Mouse (Mus musculus) embryonic facial prominence, embryonic 14.5 days (tissue): Measurements from ENCODE around the gene Tom1. TPM values are rescaled to one million over a fixed set of nuclear protein-coding genes. Genes with fewer than 3 reads are reported as not detected.

Experiments used
- ATAC-seq: fragments of 200-750 bp; cut with Nextera tagmentation; 2 replicates; pipeline ENCODE4 v1.8.0; 2017; ENCODE audit warnings: low read depth, moderate number of reproducible peaks, moderate TSS enrichment
- DNase-seq: peaks from one replicate; pipeline ENCODE4 v3.0.0-alpha.2; 2015; ENCODE audit warnings: low spot score
- H3K27ac ChIP-seq: fragments of 300-500 bp; sonication (generic); replicated peaks from 2 replicates; pipeline ENCODE4 v1.5.1; 2014; ENCODE audit warnings: low read depth, mild to moderate bottlenecking, low read length, moderate library complexity
- H3K27me3 ChIP-seq: fragments of 300-500 bp; sonication (generic); replicated peaks from 2 replicates; pipeline ENCODE4 v1.6.1; 2014; ENCODE audit warnings: low read length; ENCODE audit not compliant: control insufficient read depth, insufficient read depth
- H3K36me3 ChIP-seq: fragments of 300-500 bp; sonication (generic); 2 replicates; pipeline ENCODE4 v1.6.1; 2014; ENCODE audit warnings: low read length, mixed read lengths; ENCODE audit not compliant: control insufficient read depth, insufficient read depth
- H3K4me1 ChIP-seq: fragments of 300-500 bp; sonication (generic); 2 replicates; pipeline ENCODE4 v1.6.1; 2014; ENCODE audit warnings: antibody characterized with exemption, low read length; ENCODE audit not compliant: control insufficient read depth, insufficient read depth
- H3K4me2 ChIP-seq: fragments of 300-500 bp; sonication (generic); 2 replicates; pipeline ENCODE4 v1.6.1; 2014; ENCODE audit warnings: low read depth, mild to moderate bottlenecking, low read length, moderate library complexity, mixed read lengths
- H3K4me3 ChIP-seq: fragments of 300-500 bp; sonication (generic); 2 replicates; pipeline ENCODE4 v1.5.1; 2014; ENCODE audit warnings: low read depth, mild to moderate bottlenecking, low read length
- H3K9ac ChIP-seq: fragments of 300-500 bp; sonication (generic); 2 replicates; pipeline ENCODE4 v1.6.1; 2014; ENCODE audit warnings: low read depth, mild to moderate bottlenecking, low read length, moderate library complexity, mixed read lengths
- H3K9me3 ChIP-seq: fragments of 300-500 bp; sonication (generic); 2 replicates; pipeline ENCODE4 v1.6.1; 2016; ENCODE audit warnings: low read length; ENCODE audit not compliant: control insufficient read depth
- WGBS: fragments of 180-500 bp; shearing (Covaris S2); extraction: QIAGEN DNeasy Blood & Tissue Kit; methylation state at CpG from one replicate; pipeline ENCODE4 v1.1.7; 2014; 5-methylcytosine and 5-hydroxymethylcytosine counted together
- polyA plus RNA-seq: library from polyadenylated mRNA; unstranded; fragments of >200 nt; fragmentation: Nextera tagmentation; extraction: Ambion mirVana; gene quantifications from 2 replicates; pipeline ENCODE4 v1.2.1, GENCODE M21; 2014

The Tom1 gene
- polyA plus RNA-seq, 1 experiment from 2014 or later: 40.0 TPM

DNA sequence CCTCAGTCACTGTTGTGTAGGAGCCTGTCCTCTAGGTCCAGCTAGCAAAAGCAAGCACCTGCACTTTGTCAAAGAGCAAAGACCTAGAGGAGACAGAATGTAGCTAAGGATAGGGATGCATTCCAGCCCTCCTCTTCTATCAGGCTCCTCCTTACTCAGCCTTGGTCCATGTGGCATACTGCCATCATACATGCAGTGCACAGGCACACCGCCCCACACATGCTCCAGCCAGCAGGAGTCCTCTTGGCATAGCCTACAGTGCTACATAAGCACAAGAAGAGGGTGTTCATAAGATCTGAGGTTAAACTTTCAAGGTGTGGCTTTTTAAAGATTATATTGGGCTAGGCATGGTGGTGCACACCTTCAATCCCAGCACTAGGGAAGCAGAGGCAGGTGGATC, 41.4 kb downstream of the Tom1 start:
- Histone ChIP-seq H3K9me3 (no peaks in the 10 kb centered on the region), H3K4me1 (no peaks in the 10 kb centered on the region), H3K9ac (no peak overlapping the region), H3K4me3 (no peak overlapping the region), H3K27ac (no peak overlapping the region), H3K4me2 (no peak overlapping the region), H3K27me3 (no peaks in the 10 kb centered on the region), H3K36me3 (no peaks in the 10 kb centered on the region)
- ATAC-seq: no peak
- no peak for DNase-seq
- WGBS: 67% methylated on average over 1 of the region's 1 CpGs

DNA sequence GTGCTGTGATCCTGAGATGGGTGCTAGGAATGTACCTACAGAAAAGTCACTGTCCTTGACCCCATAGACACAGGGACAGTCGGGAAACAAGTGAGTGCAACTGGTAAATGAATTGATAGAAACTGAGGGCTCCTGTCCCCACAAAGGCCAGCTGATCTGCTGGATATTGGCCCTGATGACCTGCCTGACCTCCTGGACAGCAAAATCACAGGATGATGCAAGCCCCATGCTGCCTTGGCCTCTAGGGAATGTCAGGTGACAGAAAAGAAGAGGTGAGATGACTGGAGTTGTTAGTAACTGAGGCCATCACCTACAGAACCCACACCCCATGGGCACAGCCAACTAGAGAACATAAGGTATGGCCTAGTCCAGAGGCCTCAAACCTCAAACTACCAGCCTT, 44.7 kb downstream of the Tom1 start:
- Histone ChIP-seq H3K4me2 (no peak overlapping the region), H3K9me3 (no peaks in the 10 kb centered on the region), H3K4me1 (no peaks in the 10 kb centered on the region), H3K9ac (no peak overlapping the region), H3K27ac (no peak overlapping the region), H3K36me3 (no peaks in the 10 kb centered on the region), H3K4me3 (no peak overlapping the region), H3K27me3 (no peaks in the 10 kb centered on the region)
- 80% methylated on average over 1 of the region's 1 CpGs for WGBS
- ATAC-seq: no peak
- DNase-seq: no peak

DNA sequence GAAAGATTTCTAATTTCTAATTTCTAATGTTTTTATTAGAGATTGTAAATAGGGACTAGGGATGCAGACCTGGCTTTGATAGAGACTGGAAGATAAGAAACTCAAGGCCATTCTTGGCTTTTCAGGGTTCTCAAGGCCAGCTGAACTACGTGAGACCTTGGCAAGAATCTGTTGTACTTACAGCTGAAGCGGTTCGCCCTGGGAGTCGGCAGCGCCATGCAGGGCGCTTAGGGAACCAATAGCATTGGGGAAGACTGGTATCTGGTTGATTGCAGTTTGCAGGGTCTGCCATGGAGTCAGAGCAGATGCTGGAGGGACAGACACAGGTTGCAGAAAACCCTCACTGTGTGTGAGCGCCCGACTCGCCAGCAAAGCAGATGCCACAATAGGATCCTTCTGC, 45.3 kb downstream of the Tom1 start:
- Histone ChIP-seq H3K27ac (no peak overlapping the region), H3K4me2 (no peak overlapping the region), H3K4me3 (no peak overlapping the region), H3K4me1 (no peaks in the 10 kb centered on the region), H3K36me3 (no peaks in the 10 kb centered on the region), H3K9ac (no peak overlapping the region), H3K9me3 (no peaks in the 10 kb centered on the region), H3K27me3 (no peaks in the 10 kb centered on the region)
- DNase-seq (no peak), ATAC-seq (no peak)
- WGBS: 96% methylated on average over 9 of the region's 9 CpGs

GRCm38 (mm10) chr8:75081364-75082040, 48.0 kb downstream of the Tom1 start:
- H3K27me3 ChIP-seq: no peaks in the 10 kb centered on the region
- WGBS: 76% methylated on average over 9 of the region's 9 CpGs
- no peak overlapping the region for H3K4me2 ChIP-seq
- H3K4me3 ChIP-seq: no peak overlapping the region
- no peak overlapping the region for H3K27ac ChIP-seq
- no peak for ATAC-seq
- no peak for DNase-seq
- no peak overlapping the region for H3K9ac ChIP-seq
- H3K4me1 ChIP-seq: no peaks in the 10 kb centered on the region
- no peaks in the 10 kb centered on the region for H3K9me3 ChIP-seq
- no peaks in the 10 kb centered on the region for H3K36me3 ChIP-seq

- no peak overlapping the region for H3K4me2 ChIP-seq
- no peak for ATAC-seq
- 83% methylated on average over 6 of the region's 6 CpGs for WGBS
- DNase-seq: no peak
- no peak overlapping the region for H3K4me3 ChIP-seq
- H3K9ac ChIP-seq: no peak overlapping the region
- H3K4me1 ChIP-seq: no peaks in the 10 kb centered on the region
- no peaks in the 10 kb centered on the region for H3K36me3 ChIP-seq
- H3K27ac ChIP-seq: no peak overlapping the region
- H3K27me3 ChIP-seq: no peaks in the 10 kb centered on the region
- H3K9me3 ChIP-seq: no peaks in the 10 kb centered on the region
Observed at GRCm38 (mm10) chr8:75082181-75082805, 48.8 kb downstream of the Tom1 start.

DNA sequence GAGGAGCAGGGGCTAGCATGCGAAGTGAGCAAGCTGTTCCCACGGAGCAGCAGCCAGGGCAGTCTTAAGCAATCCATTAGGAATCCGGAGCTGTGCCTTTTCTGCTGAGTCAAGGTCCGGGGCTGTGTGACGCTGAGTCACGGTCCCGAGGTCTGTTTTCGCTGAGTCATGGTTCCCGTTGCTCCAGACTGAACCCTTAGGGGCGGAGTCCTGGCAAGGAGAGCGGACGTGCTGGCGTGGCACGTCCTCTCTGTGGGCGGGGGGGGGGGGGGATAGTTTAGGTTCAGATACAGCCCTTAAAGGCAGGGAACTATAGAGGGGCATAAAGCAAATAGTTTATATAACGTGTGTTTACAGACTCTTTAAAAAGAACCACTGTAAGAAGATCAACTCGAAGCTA, 50.3 kb downstream of the Tom1 start:
- 6% methylated on average over 17 of the region's 17 CpGs for WGBS
- peak; percentile 97 for DNase-seq
- ATAC-seq: peak; percentile 96
- H3K4me3 ChIP-seq: peak overlapping the region; percentile 29
- H3K27me3 ChIP-seq: no peaks in the 10 kb centered on the region
- no peaks in the 10 kb centered on the region for H3K36me3 ChIP-seq
- peak overlapping the region; percentile 20; the same call in 1 of the 2 replicates for H3K9ac ChIP-seq
- no peaks in the 10 kb centered on the region for H3K9me3 ChIP-seq
- H3K4me1 ChIP-seq: no peaks in the 10 kb centered on the region
- peak overlapping the region; percentile 55 for H3K4me2 ChIP-seq
- no peak overlapping the region for H3K27ac ChIP-seq

GRCm38 (mm10) chr8:75084382-75085064, 51.0 kb downstream of the Tom1 start:
- Histone ChIP-seq H3K27me3 (no peaks in the 10 kb centered on the region), H3K4me3 (no peak overlapping the region), H3K36me3 (no peaks in the 10 kb centered on the region), H3K9me3 (no peaks in the 10 kb centered on the region), H3K9ac (no peak overlapping the region), H3K4me1 (0 out of 2 replicates have a peak, but pooled peaks cover 5% of the 10 kb centered on the region), H3K4me2 (peak overlapping the region; percentile 55), H3K27ac (no peak overlapping the region)
- ATAC-seq (no peak), DNase-seq (no peak)
- 68% methylated on average over 3 of the region's 3 CpGs for WGBS

DNA sequence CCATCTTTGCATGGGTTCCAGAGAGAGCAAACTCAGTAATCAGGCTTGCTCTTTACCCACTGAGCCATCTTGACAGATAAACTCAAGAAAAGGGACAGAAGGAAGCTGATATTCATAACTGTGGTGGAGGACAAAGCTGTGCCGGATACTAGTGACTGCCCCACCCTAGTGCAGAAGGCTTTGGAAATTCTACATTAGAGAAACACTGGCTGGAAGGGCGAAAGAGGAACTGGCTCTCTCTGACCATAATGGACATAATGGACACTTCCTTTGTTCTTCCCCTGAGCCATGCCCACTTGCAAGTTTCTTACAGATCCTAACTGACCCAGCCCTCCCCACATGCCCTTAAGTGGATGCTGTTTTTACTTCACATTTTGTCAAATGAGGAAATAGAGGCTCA, 52.5 kb downstream of the Tom1 start:
- H3K4me3 ChIP-seq: no peak overlapping the region
- no peak for DNase-seq
- H3K4me1 ChIP-seq: 0 out of 2 replicates have a peak, but pooled peaks cover 5% of the 10 kb centered on the region
- no peak overlapping the region for H3K27ac ChIP-seq
- no peak overlapping the region for H3K9ac ChIP-seq
- H3K27me3 ChIP-seq: no peaks in the 10 kb centered on the region
- 64% methylated on average over 2 of the region's 2 CpGs for WGBS
- no peak for ATAC-seq
- H3K36me3 ChIP-seq: no peaks in the 10 kb centered on the region
- H3K4me2 ChIP-seq: no peak overlapping the region
- H3K9me3 ChIP-seq: no peaks in the 10 kb centered on the region
